Mouse (Mus musculus) spleen, embryonic (tissue): ENCODE measurements around the gene Lsm14b.

Experiments used
- CTCF ChIA-PET: fragments of 350-600 bp; sonication (Branson Sonifier 250); formaldehyde crosslinking; loops from one replicate; lab custom pipeline; 2022; lab: Charles Lee

Lsm14b gene

GRCm38 (mm10) chr2:180024401-180025098 is at the start of gene Lsm14b:
Gene Lsm14b (plus strand): TSS chr2:180024987.
- CTCF ChIA-PET, result interaction anchor here (0.5 to 1.0 kb wide), 2 partner anchors 8 to 48 kb away, joined by 4 to 21 read pairs; partner anchors contain the start of gene Taf4

- CTCF ChIA-PET, result no interaction called here
Observed at GRCm38 (mm10) chr2:179975851-179976250, 48.9 kb upstream of the Lsm14b start.

GRCm38 (mm10) chr2:179976295-179976627 is 48.5 kb upstream of the Lsm14b start:
- CTCF ChIA-PET, result interaction anchor here (1.0 to 1.4 kb wide), 2 partner anchors 49 to 67 kb away, joined by 3 to 21 read pairs; partner anchors contain the start of gene Lsm14b

GRCm38 (mm10) chr2:179976628-179977343 is 48.0 kb upstream of the Lsm14b start, which contains the start of gene Taf4:
Gene Taf4 (minus strand): TSS chr2:179976646.
- CTCF ChIA-PET, result interaction anchor here (0.6 to 1.4 kb wide), 5 partner anchors 25 to 298 kb away, joined by 3 to 21 read pairs (median 4); partner anchors contain the start of gene Lsm14b

GRCm38 (mm10) chr2:179977344-179978025 is 47.3 kb upstream of the Lsm14b start:
- CTCF ChIA-PET, result interaction anchor here (0.6 to 1.4 kb wide), 7 partner anchors 17 to 297 kb away, joined by 3 to 21 read pairs (median 4); partner anchors contain the start of gene Lsm14b

- CTCF ChIA-PET, result no interaction called here
Observed at GRCm38 (mm10) chr2:179978250-179978649, 46.5 kb upstream of the Lsm14b start.

- CTCF ChIA-PET, result interaction anchor here (0.7 kb wide), 1 partner anchor 62 kb away, joined by 3 read pairs; the partner anchor contains the start of genes Psma7 and Ss18l1
Observed at GRCm38 (mm10) chr2:179979836-179980235, 45.0 kb upstream of the Lsm14b start.

GRCm38 (mm10) chr2:179980616-179981015 is 44.2 kb upstream of the Lsm14b start:
- CTCF ChIA-PET, result no interaction called here

GRCm38 (mm10) chr2:179982715-179983114 is 42.1 kb upstream of the Lsm14b start:
- CTCF ChIA-PET, result no interaction called here

- CTCF ChIA-PET, result no interaction called here
Observed at GRCm38 (mm10) chr2:179984830-179985229, 40.0 kb upstream of the Lsm14b start.

- CTCF ChIA-PET, result no interaction called here
Observed at GRCm38 (mm10) chr2:179985695-179986094, 39.1 kb upstream of the Lsm14b start.

- CTCF ChIA-PET, result no interaction called here
Observed at GRCm38 (mm10) chr2:179986437-179987022, 38.3 kb upstream of the Lsm14b start.

- CTCF ChIA-PET, result no interaction called here
Observed at GRCm38 (mm10) chr2:179989098-179989497, 35.7 kb upstream of the Lsm14b start.

GRCm38 (mm10) chr2:179993071-179993470 is 31.7 kb upstream of the Lsm14b start:
- CTCF ChIA-PET, result no interaction called here

GRCm38 (mm10) chr2:179998431-179998830 is 26.4 kb upstream of the Lsm14b start:
- CTCF ChIA-PET, result no interaction called here

GRCm38 (mm10) chr2:180001635-180002034 is 23.2 kb upstream of the Lsm14b start:
- CTCF ChIA-PET, result no interaction called here

- CTCF ChIA-PET, result no interaction called here
Observed at GRCm38 (mm10) chr2:180005656-180006351, 19.0 kb upstream of the Lsm14b start.

- CTCF ChIA-PET, result no interaction called here
Observed at GRCm38 (mm10) chr2:180006352-180007017, 18.3 kb upstream of the Lsm14b start.

GRCm38 (mm10) chr2:180010686-180011085 is 14.1 kb upstream of the Lsm14b start:
- CTCF ChIA-PET, result interaction anchor here (0.6 to 0.7 kb wide), 2 partner anchors 52 to 82 kb away, joined by 3 to 14 read pairs; no protein-coding TSS in a partner anchor

- CTCF ChIA-PET, result no interaction called here
Observed at GRCm38 (mm10) chr2:180011370-180011769, 13.4 kb upstream of the Lsm14b start.
